Mouse (Mus musculus): ENCODE data around the gene Osbpl6. TPM values are rescaled to one million over a fixed set of nuclear protein-coding genes. Genes with fewer than 3 reads are reported as not detected.

Gene Osbpl6
- polyA plus RNA-seq, 1 experiment = not detected

GRCm38 (mm10) chr2:76555852-76556558, 149.7 kb downstream of the Osbpl6 start:
- no peak for TF ChIP-seq GATA1 (IDR thresholded peaks at IDR 0.05; ENCODE audit: low read length)

- no peak for TF ChIP-seq GATA1 (IDR thresholded peaks at IDR 0.05; ENCODE audit: low read length)
Observed at GRCm38 (mm10) chr2:76560146-76560545, 153.8 kb downstream of the Osbpl6 start.

- TF ChIP-seq GATA1 (IDR thresholded peaks at IDR 0.05; ENCODE audit: low read length) = no peak
Observed at GRCm38 (mm10) chr2:76563862-76564261, 157.6 kb downstream of the Osbpl6 start.

- no peak for TF ChIP-seq GATA1 (IDR thresholded peaks at IDR 0.05; ENCODE audit: low read length)
Observed at GRCm38 (mm10) chr2:76566933-76567551, 160.7 kb downstream of the Osbpl6 start.

- TF ChIP-seq GATA1 (IDR thresholded peaks at IDR 0.05; ENCODE audit: low read length) = no peak
Observed at GRCm38 (mm10) chr2:76571543-76571942, 165.2 kb downstream of the Osbpl6 start.

- TF ChIP-seq GATA1 (IDR thresholded peaks at IDR 0.05; ENCODE audit: low read length) = no peak
Observed at GRCm38 (mm10) chr2:76578911-76579310, 172.6 kb downstream of the Osbpl6 start.

- TF ChIP-seq GATA1 (IDR thresholded peaks at IDR 0.05; ENCODE audit: low read length) = no peak
Observed at GRCm38 (mm10) chr2:76585090-76585489, 178.8 kb downstream of the Osbpl6 start.

- no peak for TF ChIP-seq GATA1 (IDR thresholded peaks at IDR 0.05; ENCODE audit: low read length)
Observed at GRCm38 (mm10) chr2:76586906-76587305, 180.6 kb downstream of the Osbpl6 start.

GRCm38 (mm10) chr2:76590221-76590620, 183.9 kb downstream of the Osbpl6 start:
- TF ChIP-seq GATA1 (IDR thresholded peaks at IDR 0.05; ENCODE audit: low read length) = no peak

- no peak for TF ChIP-seq GATA1 (IDR thresholded peaks at IDR 0.05; ENCODE audit: low read length)
Observed at GRCm38 (mm10) chr2:76592401-76592924, 186.2 kb downstream of the Osbpl6 start.

GRCm38 (mm10) chr2:76597521-76597920, 191.2 kb downstream of the Osbpl6 start:
- TF ChIP-seq GATA1 (IDR thresholded peaks at IDR 0.05; ENCODE audit: low read length) = no peak

GRCm38 (mm10) chr2:76599214-76599613, 192.9 kb downstream of the Osbpl6 start:
- TF ChIP-seq GATA1 (IDR thresholded peaks at IDR 0.05; ENCODE audit: low read length) = no peak

- no peak for TF ChIP-seq GATA1 (IDR thresholded peaks at IDR 0.05; ENCODE audit: low read length)
Observed at GRCm38 (mm10) chr2:76602256-76602655, 195.9 kb downstream of the Osbpl6 start.

GRCm38 (mm10) chr2:76606704-76607103, 200.4 kb downstream of the Osbpl6 start:
- no peak for TF ChIP-seq GATA1 (IDR thresholded peaks at IDR 0.05; ENCODE audit: low read length)

- no peak for TF ChIP-seq GATA1 (IDR thresholded peaks at IDR 0.05; ENCODE audit: low read length)
Observed at GRCm38 (mm10) chr2:76610326-76611104, 204.2 kb downstream of the Osbpl6 start.

- TF ChIP-seq GATA1 (IDR thresholded peaks at IDR 0.05; ENCODE audit: low read length) = no peak
Observed at GRCm38 (mm10) chr2:76611996-76612395, 205.7 kb downstream of the Osbpl6 start.
